Mouse (Mus musculus) heart, embryonic 10.5 days (tissue): ENCODE results near the gene Ppp2r3a. TPM values are rescaled to one million over a fixed set of nuclear protein-coding genes. Genes with fewer than 3 reads are reported as not detected.
A peak's percentile ranks its signal among the peaks of the same experiment; 100 is the strongest.

Experiments
- DNase-seq: peaks from one replicate; pipeline ENCODE4 v3.0.0-alpha.2; 2017; ENCODE audit warnings: low spot score
- H3K27ac ChIP-seq: fragments of 300-500 bp; sonication (generic); 2 replicates; pipeline ENCODE4 v1.5.1; 2016; ENCODE audit warnings: mild to moderate bottlenecking
- H3K27me3 ChIP-seq: fragments of 300-500 bp; sonication (generic); 2 replicates; pipeline ENCODE4 v1.6.1; 2016; ENCODE audit warnings: mild to moderate bottlenecking; ENCODE audit not compliant: poor library complexity, insufficient read depth, severe bottlenecking
- H3K36me3 ChIP-seq: fragments of 300-500 bp; sonication (generic); 2 replicates; pipeline ENCODE4 v1.6.1; 2016; ENCODE audit warnings: mild to moderate bottlenecking, moderate library complexity
- H3K4me1 ChIP-seq: fragments of 300-500 bp; sonication (generic); 2 replicates; pipeline ENCODE4 v1.6.1; 2016; ENCODE audit warnings: mild to moderate bottlenecking
- H3K4me3 ChIP-seq: fragments of 300-500 bp; sonication (generic); 2 replicates; pipeline ENCODE4 v1.5.1; 2016; ENCODE audit warnings: mild to moderate bottlenecking, moderate library complexity
- H3K9me3 ChIP-seq: fragments of 300-500 bp; sonication (generic); 2 replicates; pipeline ENCODE4 v1.6.1; 2016; ENCODE audit warnings: mild to moderate bottlenecking, moderate library complexity
- WGBS: fragments of 180-500 bp; shearing (Covaris S2); methylation state at CpG from one replicate; pipeline ENCODE4 v1.1.7; 2016; 5-methylcytosine and 5-hydroxymethylcytosine counted together
- polyA plus RNA-seq: library from polyadenylated mRNA; unstranded; fragments of >200 nt; fragmentation: Nextera tagmentation; extraction: Ambion mirVana; gene quantifications from 2 replicates; pipeline ENCODE4 v1.2.1, GENCODE M21; 2016

Ppp2r3a gene
- polyA plus RNA-seq, 1 experiment from 2014 or later, result 37.5 TPM

DNA sequence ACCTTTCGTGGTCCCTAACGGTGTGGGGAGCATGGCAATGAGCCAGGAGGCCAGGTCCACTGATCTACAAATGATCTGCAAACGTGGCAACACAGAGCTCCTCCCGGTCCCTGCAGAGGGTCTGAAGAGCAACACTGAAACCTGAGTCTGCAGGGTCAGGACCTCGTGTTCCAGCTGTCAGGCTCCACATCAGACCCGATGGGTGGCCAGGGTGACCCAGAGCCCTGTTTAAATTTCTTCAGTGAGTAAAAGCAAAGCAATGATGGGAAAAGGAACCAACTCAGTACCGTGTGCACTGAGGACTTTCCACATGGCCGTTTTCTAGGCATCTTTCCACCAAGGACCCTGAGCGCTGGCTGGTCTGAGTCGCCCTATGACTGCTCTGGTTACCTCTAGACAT lies 28.6 kb upstream of the Ppp2r3a start:
- 66% methylated on average over 10 of the region's 10 CpGs for WGBS
- Histone ChIP-seq H3K4me1 (no peaks in the 10 kb centered on the region), H3K9me3 (no peaks in the 10 kb centered on the region), H3K4me3 (no peak overlapping the region), H3K27me3 (no peaks in the 10 kb centered on the region), H3K27ac (no peak overlapping the region), H3K36me3 (no peaks in the 10 kb centered on the region)
- no peak for DNase-seq

DNA sequence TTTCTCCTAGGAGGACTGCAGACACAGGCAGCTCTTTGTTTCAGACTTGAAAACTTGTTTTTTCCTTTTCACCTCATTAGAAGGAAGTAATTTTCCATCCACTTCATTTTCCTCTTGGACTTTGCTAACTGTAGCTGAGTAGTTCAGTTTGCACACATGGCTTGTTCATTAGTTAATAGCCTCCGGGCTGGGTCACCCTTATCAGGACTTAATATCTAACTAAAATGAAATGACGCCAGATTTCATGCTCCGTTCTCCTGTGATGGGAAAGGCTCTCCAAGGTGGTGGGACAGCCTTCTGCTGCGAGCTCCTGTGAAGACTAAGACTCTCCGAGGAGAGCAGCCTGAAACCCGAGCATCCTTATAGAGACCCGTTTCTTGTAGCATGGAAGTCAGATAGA lies 21.1 kb upstream of the Ppp2r3a start:
- Histone ChIP-seq H3K4me3 (no peak overlapping the region), H3K36me3 (no peaks in the 10 kb centered on the region), H3K4me1 (no peaks in the 10 kb centered on the region), H3K9me3 (no peaks in the 10 kb centered on the region), H3K27ac (no peak overlapping the region), H3K27me3 (no peaks in the 10 kb centered on the region)
- no peak for DNase-seq
- WGBS, result 79% methylated on average over 7 of the region's 7 CpGs

DNA sequence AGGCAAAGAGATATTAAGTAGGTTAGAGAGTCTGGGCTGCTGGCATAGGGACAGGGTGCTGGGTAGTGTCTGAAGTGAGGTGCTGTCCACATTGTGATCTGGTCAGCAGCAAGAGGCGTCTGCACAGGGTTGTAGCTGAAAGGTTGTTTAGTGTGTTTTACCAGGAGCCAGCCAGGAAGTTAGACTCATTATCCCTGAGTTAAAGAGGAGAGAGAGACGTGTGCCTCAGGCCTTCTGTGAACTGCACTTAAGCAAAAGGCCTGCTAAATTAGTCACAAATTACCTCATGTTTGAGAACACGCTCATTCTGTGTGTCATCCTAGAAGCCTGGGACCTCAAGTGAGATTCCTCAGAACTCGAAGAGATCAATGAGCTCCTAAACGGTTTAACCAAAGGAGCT lies 18.4 kb upstream of the Ppp2r3a start:
- H3K9me3 ChIP-seq, result no peaks in the 10 kb centered on the region
- H3K4me3 ChIP-seq, result no peak overlapping the region
- WGBS, result 56% methylated on average over 5 of the region's 5 CpGs
- H3K4me1 ChIP-seq, result no peaks in the 10 kb centered on the region
- no peak overlapping the region for H3K27ac ChIP-seq
- no peaks in the 10 kb centered on the region for H3K27me3 ChIP-seq
- DNase-seq, result no peak
- no peaks in the 10 kb centered on the region for H3K36me3 ChIP-seq

DNA sequence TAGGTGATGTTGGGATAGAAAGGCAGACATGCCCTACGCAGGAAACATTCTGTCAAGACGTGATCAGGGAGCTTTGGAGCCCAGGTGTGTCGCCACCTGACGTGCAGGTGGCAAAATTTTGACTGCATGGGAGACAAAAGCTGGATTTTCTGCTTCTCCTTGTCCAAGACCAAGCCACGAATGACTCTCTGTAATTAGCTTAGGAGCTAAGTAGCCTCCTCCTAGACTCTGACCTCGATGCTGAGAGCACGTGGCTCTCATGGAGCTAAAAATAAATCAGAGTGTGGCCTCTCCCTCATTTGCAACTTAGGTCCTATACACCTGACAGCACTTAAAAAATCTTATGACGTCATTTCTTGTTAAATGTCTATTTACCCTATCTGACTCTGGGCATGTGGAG lies 14.4 kb upstream of the Ppp2r3a start:
- no peak overlapping the region for H3K4me3 ChIP-seq
- no peaks in the 10 kb centered on the region for H3K9me3 ChIP-seq
- no peaks in the 10 kb centered on the region for H3K27me3 ChIP-seq
- H3K4me1 ChIP-seq, result peaks cover 5% of the 10 kb centered on the region; the same call in 1 of the 2 replicates
- 72% methylated on average over 8 of the region's 8 CpGs for WGBS
- H3K36me3 ChIP-seq, result no peaks in the 10 kb centered on the region
- no peak overlapping the region for H3K27ac ChIP-seq
- no peak for DNase-seq

DNA sequence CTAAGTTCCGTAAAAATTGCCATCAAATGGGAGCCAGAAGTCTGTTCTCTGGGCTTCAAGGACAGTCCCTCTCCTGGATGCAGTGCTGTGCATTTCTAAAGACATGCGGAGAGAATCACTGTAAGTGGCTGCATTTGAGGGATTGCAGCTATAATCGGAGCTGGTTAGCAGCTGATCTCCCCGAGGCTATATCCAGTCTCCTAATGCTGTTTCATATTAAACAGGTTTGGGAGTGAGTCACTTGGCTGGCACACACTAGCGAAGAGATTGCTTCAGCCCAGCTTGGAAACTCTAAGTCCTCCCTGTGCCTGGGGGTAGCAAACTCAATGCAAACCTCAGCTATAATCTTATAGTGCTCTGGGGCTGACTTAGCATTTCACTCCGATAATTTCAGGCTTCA lies 14.0 kb upstream of the Ppp2r3a start:
- Histone ChIP-seq H3K4me1 (peaks cover 5% of the 10 kb centered on the region; the same call in 1 of the 2 replicates), H3K27me3 (no peaks in the 10 kb centered on the region), H3K27ac (no peak overlapping the region), H3K4me3 (no peak overlapping the region), H3K9me3 (no peaks in the 10 kb centered on the region), H3K36me3 (no peaks in the 10 kb centered on the region)
- WGBS, result 74% methylated on average over 6 of the region's 6 CpGs
- DNase-seq, result no peak

DNA sequence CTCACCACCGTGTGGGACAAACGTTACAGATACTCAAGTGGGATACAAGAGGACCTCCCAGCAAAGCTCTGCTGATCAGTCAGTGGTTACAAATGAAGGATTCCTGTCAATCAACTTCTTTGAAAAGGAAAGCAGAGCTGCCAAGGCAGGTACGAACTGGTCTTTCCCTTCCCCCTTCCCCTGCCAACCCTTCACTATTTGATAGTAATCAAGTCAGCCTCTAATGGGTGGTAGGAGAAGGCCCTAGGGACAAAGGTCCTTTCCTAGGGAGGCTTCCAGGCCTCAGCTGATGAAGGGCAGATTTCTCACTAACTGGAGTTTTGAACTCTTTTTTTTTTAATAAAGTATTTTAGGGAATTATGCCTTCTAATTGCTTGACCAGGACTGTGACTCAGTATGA lies 11.2 kb upstream of the Ppp2r3a start:
- WGBS, result 81% methylated on average over 3 of the region's 3 CpGs
- no peak overlapping the region for H3K27ac ChIP-seq
- H3K36me3 ChIP-seq, result no peaks in the 10 kb centered on the region
- no peak overlapping the region for H3K4me3 ChIP-seq
- H3K27me3 ChIP-seq, result no peaks in the 10 kb centered on the region
- no peak for DNase-seq
- H3K9me3 ChIP-seq, result no peaks in the 10 kb centered on the region
- H3K4me1 ChIP-seq, result peaks cover 5% of the 10 kb centered on the region; the same call in 1 of the 2 replicates

DNA sequence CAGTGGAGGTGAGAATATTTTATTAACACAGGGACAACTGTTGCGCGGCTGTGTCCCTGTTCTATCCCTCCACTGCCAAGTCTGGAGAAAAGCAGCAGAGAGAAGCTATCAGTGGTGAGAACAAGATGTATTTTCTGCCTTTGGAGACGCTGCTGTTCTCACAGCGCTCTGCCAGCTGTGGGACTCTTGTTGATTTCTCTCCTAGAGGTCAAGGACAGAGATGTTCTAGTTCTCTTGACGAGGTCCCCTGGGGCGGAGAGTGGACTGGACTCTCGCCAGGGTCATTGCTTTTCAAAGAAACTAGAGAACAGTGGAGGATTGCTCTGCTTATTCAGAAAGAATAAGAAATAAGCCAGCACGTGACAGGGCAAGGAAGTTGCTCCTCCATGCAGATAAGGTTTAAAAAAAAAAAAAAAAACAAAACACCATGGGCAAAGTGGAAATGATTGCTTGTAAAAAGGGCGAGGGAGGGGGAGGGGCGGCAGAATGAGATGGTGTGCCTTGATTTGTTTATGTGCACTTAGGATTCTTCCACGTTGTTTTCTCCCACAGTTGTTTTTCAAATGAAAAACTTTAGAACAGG lies 10.5 kb upstream of the Ppp2r3a start:
- H3K9me3 ChIP-seq, result no peaks in the 10 kb centered on the region
- DNase-seq, result no peak
- H3K4me1 ChIP-seq, result peaks cover 5% of the 10 kb centered on the region; the same call in 1 of the 2 replicates
- H3K4me3 ChIP-seq, result no peak overlapping the region
- H3K27ac ChIP-seq, result no peak overlapping the region
- no peaks in the 10 kb centered on the region for H3K36me3 ChIP-seq
- H3K27me3 ChIP-seq, result no peaks in the 10 kb centered on the region
- 40% methylated on average over 11 of the region's 11 CpGs for WGBS

DNA sequence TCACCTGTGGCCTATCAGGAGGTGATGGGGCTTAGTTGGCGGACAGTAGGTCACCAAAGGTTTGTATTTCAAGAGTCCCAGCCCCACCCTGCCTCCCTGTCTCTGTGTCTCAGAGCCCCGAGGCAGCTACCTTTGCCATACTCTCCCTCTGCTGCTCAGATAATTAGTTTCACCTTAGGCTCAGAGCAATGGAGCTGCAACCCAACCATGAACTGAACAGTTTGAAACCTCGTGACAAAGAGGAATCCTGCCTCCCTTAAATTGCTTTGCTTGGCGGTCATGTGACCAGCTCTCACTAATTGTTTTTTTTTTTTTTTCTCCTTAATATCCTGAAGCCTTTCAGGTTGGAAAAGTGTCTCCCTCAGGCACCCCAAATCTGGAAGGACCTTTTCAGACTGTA lies 9.8 kb upstream of the Ppp2r3a start:
- peaks cover 5% of the 10 kb centered on the region; the same call in 1 of the 2 replicates for H3K4me1 ChIP-seq
- H3K9me3 ChIP-seq, result no peaks in the 10 kb centered on the region
- H3K27me3 ChIP-seq, result no peaks in the 10 kb centered on the region
- H3K27ac ChIP-seq, result no peak overlapping the region
- 75% methylated on average over 4 of the region's 4 CpGs for WGBS
- no peak for DNase-seq
- H3K4me3 ChIP-seq, result no peak overlapping the region
- H3K36me3 ChIP-seq, result no peaks in the 10 kb centered on the region

DNA sequence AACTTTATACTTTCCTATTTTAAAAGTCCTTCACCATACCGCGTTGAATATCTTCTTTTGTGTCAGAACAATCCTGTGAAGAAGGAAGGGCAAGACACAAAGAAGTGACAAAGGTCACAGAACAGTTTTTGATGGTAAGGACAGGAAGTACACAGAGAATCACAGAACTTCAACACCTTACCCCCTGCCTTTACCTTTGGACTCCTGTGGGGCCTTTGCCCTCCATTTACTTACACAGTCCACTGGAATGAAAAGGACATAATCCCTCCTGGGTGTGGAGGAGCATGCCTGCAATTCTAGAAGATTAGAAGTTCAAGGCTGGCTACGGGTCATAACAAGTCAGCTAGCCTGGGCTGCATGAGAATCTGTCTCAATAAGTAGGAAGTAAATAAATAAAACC lies 1.5 kb upstream of the Ppp2r3a start:
- DNase-seq, result no peak
- Histone ChIP-seq H3K27ac (no peak overlapping the region), H3K9me3 (no peaks in the 10 kb centered on the region), H3K27me3 (no peaks in the 10 kb centered on the region), H3K4me1 (peaks cover 20% of the 10 kb centered on the region), H3K36me3 (no peaks in the 10 kb centered on the region), H3K4me3 (no peak overlapping the region)
- WGBS, result 67% methylated on average over 3 of the region's 3 CpGs

DNA sequence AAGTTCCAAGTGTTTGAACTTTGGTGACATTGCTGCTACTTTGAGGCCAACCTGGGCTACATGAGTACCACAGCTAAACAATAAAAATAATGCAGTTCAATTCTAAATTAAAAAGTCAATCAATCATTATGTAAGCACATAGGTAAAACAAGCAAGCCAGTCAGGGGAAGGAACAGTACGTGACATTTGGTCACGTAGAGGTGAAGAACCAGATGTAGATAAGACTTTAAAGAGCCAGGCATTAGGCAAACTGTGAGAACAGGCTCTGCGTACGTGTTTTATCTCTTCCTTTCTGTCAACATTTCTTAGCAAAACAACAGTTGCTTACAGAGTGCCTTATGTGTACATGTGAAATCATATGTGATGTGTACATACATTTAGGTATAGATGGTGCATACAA lies 946 bp upstream of the Ppp2r3a start:
- Histone ChIP-seq H3K9me3 (no peaks in the 10 kb centered on the region), H3K27ac (no peak overlapping the region)

DNA sequence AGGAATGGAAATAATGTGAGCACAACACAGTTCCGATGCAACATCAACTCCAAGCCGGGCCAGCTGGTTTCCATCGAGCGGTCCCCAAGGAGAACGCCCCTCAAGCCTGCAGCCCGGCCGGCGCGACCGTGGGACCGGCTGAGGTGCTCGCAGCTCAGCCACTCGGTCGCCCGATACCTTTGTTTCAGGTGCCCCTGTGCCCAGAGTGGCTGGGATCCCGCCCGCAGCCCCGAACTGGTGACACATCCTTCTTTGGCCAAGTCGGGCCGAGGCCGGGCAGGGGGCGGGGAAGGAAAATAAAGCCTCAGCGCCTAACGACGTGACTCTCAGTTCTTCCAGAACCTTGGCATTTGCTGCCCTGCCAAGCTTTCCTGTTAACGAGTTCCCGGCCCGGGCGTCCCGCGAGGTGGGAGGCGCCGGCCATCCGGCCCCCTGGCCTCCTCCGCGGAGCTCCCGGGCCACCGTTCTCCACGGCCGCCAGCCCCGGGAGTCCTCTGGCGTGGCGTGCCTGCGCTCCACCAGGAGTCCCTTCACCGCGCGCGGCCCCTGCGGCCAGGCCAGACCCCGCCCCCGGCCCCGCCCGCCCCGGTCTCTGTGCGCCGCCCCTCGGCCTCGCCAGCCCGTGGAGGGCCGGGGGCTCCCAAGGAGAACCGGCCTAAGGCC lies 483 bp downstream of the Ppp2r3a start:
- peak; percentile 91 for DNase-seq
- Histone ChIP-seq H3K4me1 (peaks cover 20% of the 10 kb centered on the region), H3K27me3 (no peaks in the 10 kb centered on the region), H3K4me3 (peak overlapping the region; percentile 86), H3K27ac (peak overlapping the region; percentile 98), H3K36me3 (no peaks in the 10 kb centered on the region), H3K9me3 (no peaks in the 10 kb centered on the region)
- WGBS, result under 1% methylated on average over 52 of the region's 61 CpGs

More for the DNA sequence above, 946 bp upstream of the Ppp2r3a start:
- Histone ChIP-seq H3K27me3 (no peaks in the 10 kb centered on the region), H3K4me1 (peaks cover 20% of the 10 kb centered on the region), H3K36me3 (no peaks in the 10 kb centered on the region), H3K4me3 (no peak overlapping the region)
- no peak for DNase-seq
- WGBS, result 8% methylated on average over 4 of the region's 4 CpGs

DNA sequence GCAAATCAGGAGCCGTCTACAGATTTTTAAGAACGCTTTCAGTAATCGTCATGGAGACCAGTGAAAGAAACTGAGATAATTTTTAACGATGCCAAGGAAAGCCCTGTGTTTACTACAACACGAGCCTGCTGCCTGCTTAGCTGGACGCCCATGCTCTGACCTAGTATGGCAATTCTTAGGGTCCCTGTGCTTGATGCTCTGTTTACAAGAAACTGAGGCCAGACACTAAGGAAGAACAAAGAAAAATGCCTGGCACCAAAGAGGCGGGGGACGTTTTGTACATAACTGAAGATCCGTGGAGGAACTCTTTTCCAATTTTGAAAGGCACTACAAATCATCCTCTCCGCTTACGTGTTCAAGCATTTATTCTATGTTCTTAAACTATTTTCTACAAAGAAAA lies 1.1 kb downstream of the Ppp2r3a start:
- 16% methylated on average over 11 of the region's 11 CpGs for WGBS
- H3K27me3 ChIP-seq, result no peaks in the 10 kb centered on the region
- no peaks in the 10 kb centered on the region for H3K9me3 ChIP-seq
- H3K36me3 ChIP-seq, result no peaks in the 10 kb centered on the region
- H3K27ac ChIP-seq, result peak overlapping the region; percentile 98
- H3K4me1 ChIP-seq, result peaks cover 20% of the 10 kb centered on the region
- H3K4me3 ChIP-seq, result peak overlapping the region; percentile 86
- no peak for DNase-seq

DNA sequence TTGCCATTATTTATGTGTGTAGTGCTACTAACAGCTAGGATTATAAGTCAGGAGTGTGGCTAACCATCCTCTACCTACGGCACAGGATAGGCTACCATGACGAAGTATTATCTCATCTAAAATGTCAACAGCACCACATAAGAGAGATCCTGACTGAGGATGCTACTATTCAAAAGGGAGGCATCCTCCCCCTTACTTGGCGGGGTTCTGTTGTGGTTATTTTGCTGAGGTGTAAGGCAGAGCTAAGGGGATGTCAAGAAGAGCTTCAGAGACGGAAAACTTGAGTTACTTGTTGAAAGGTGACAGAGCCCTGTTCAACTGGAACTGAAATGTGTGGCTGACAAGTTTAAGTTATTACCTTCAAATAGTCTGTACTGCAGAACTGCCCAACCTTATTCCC lies 2.0 kb downstream of the Ppp2r3a start:
- H3K27me3 ChIP-seq, result no peaks in the 10 kb centered on the region
- WGBS, result 45% methylated on average over 4 of the region's 4 CpGs
- DNase-seq, result no peak
- H3K27ac ChIP-seq, result no peak overlapping the region
- no peaks in the 10 kb centered on the region for H3K9me3 ChIP-seq
- peaks cover 23% of the 10 kb centered on the region for H3K4me1 ChIP-seq
- 0 out of 2 replicates have a peak overlapping the region, but pooled peaks have one; percentile 86 for H3K4me3 ChIP-seq
- no peaks in the 10 kb centered on the region for H3K36me3 ChIP-seq

DNA sequence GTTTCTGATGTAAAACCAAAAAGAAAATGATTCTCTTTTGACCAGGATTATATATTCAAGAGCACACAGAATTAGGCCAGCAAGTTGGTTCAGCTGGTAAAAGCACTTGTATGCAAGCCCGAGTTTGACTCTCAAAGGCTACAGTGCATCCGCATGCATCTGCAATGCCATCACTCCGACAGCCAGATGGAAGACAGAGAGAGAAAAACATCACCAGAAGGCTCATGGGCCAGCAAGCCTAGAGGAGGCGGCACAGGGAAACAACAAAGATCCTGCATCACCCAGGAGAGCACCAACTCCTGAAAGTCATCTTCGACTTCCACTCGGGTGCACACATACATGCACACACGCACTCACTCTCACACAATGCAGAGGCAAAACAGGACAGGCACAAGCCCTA lies 4.1 kb downstream of the Ppp2r3a start:
- H3K27me3 ChIP-seq, result no peaks in the 10 kb centered on the region
- no peaks in the 10 kb centered on the region for H3K36me3 ChIP-seq
- H3K4me1 ChIP-seq, result peaks cover 25% of the 10 kb centered on the region
- no peak for DNase-seq
- no peaks in the 10 kb centered on the region for H3K9me3 ChIP-seq
- H3K4me3 ChIP-seq, result no peak overlapping the region
- no peak overlapping the region for H3K27ac ChIP-seq
- WGBS, result 73% methylated on average over 7 of the region's 7 CpGs
